Mouse (Mus musculus): ENCODE data around the gene Noxa1. TPM values are rescaled to one million over a fixed set of nuclear protein-coding genes. Genes with fewer than 3 reads are reported as not detected.

Noxa1 gene
- polyA plus RNA-seq, 1 experiment = 15.5 TPM

DNA sequence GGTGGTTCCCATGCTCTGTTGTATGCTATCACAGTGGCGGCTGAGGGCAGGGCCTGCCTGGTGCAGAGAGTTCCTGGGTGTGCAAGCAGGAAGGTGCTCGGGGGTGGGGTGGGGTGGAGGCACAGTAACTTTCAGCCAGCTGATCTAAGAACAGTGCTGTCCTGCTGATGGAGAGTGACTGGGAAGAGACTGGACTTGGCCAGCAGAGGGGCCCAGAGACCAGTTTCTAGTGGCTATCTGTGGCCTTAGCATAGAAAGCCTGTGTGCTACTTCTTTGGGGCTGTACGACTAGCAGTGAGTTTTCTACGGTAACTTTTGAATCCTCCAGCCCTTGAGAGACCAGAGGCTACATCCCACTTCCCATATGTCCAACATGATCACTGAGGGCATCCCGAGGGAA lies 4.0 kb upstream of the Noxa1 start:
- peaks cover 10% of the 10 kb centered on the region; the same call in 1 of the 2 replicates for H3K4me1 ChIP-seq (ENCODE audit: control insufficient read depth, insufficient read depth, insufficient read length, low read length)
- no peaks in the 10 kb centered on the region for H3K36me3 ChIP-seq (ENCODE audit: control insufficient read depth, insufficient read depth, low read length)
- no peak overlapping the region for H3K4me3 ChIP-seq (ENCODE audit: low read depth, low read length)
- no peaks in the 10 kb centered on the region for H3K27me3 ChIP-seq (ENCODE audit: control insufficient read depth, insufficient read depth, low read length)
- 44% methylated on average over 5 of the region's 5 CpGs for WGBS
- TF ChIP-seq POLR2A (IDR thresholded peaks at IDR 0.05; ENCODE audit: low read depth, low read length) (no peak), CTCF (IDR thresholded peaks at IDR 0.05; ENCODE audit: extremely low read depth, insufficient read length, insufficient replicate concordance, low read depth, low read length) (0 out of 2 replicates have a peak, but pooled peaks have one; percentile 28)
- no peak overlapping the region for H3K27ac ChIP-seq (ENCODE audit: insufficient read depth, low read depth, low read length)

DNA sequence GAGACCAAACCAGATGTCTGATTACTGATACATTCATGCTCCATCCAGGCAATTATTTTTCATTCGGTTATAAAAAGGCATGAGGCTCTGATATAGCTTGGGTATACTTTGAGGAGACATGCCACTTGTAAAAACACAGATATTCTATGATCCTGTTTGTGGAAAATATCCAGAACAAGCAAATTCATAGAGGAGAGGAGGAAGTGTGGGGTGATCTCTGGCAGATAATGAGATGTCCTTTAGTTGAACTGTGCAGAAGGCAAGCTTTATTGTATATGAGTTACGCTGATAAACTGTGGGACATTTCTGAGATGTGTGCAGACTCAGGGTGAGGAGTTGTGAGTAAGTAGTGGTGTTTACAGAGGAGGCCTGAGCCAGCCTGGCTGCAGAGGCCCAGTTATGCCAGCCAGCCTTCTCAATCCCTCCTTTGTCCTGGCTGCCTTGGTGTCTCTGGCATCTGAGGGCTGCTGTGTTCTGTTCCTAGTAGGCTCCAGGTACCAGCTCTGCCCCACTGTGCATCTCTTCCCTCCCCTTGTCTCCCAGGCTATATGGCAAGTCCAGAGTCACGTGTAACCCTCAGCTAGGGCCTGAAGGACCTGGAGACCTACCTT lies 3.2 kb upstream of the Noxa1 start:
- H3K4me1 ChIP-seq (ENCODE audit: control insufficient read depth, insufficient read depth, insufficient read length, low read length) = peaks cover 12% of the 10 kb centered on the region; the same call in 1 of the 2 replicates
- H3K36me3 ChIP-seq (ENCODE audit: control insufficient read depth, insufficient read depth, low read length) = no peaks in the 10 kb centered on the region
- TF ChIP-seq POLR2A (IDR thresholded peaks at IDR 0.05; ENCODE audit: low read depth, low read length) (no peak), CTCF (IDR thresholded peaks at IDR 0.05; ENCODE audit: extremely low read depth, insufficient read length, insufficient replicate concordance, low read depth, low read length) (no peak)
- 65% methylated on average over 3 of the region's 3 CpGs for WGBS
- no peaks in the 10 kb centered on the region for H3K27me3 ChIP-seq (ENCODE audit: control insufficient read depth, insufficient read depth, low read length)
- no peak overlapping the region for H3K27ac ChIP-seq (ENCODE audit: insufficient read depth, low read depth, low read length)
- H3K4me3 ChIP-seq (ENCODE audit: low read depth, low read length) = no peak overlapping the region

DNA sequence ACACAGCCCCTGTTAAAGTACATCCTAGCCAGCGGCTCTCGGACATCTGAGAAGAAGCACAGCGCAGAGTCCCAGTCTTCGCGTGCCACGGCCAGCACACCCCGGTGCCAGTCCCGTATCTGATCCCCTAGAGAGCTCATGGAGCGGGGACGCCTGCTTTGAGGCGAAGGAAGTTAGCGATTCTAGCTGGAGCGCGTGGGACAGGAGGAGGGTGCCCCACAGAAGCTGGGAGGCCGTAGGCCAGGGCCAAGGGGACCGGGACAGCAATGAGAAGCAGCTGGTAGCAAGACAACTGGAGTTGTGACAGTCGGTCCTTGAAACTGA lies 202 bp downstream of the Noxa1 start:
- 0 out of 2 replicates have a peak, but pooled peaks cover 1% of the 10 kb centered on the region for H3K36me3 ChIP-seq (ENCODE audit: control insufficient read depth, insufficient read depth, low read length)
- WGBS = 22% methylated on average over 17 of the region's 17 CpGs
- peaks cover 14% of the 10 kb centered on the region; the same call in 1 of the 2 replicates for H3K4me1 ChIP-seq (ENCODE audit: control insufficient read depth, insufficient read depth, insufficient read length, low read length)
- H3K27me3 ChIP-seq (ENCODE audit: control insufficient read depth, insufficient read depth, low read length) = no peaks in the 10 kb centered on the region
- H3K27ac ChIP-seq (ENCODE audit: insufficient read depth, low read depth, low read length) = peak overlapping the region; percentile 62
- peak overlapping the region; percentile 72 for H3K4me3 ChIP-seq (ENCODE audit: low read depth, low read length)
- TF ChIP-seq POLR2A (IDR thresholded peaks at IDR 0.05; ENCODE audit: low read depth, low read length) (no peak; the same call in 1 of the 2 replicates), CTCF (IDR thresholded peaks at IDR 0.05; ENCODE audit: extremely low read depth, insufficient read length, insufficient replicate concordance, low read depth, low read length) (no peak)

DNA sequence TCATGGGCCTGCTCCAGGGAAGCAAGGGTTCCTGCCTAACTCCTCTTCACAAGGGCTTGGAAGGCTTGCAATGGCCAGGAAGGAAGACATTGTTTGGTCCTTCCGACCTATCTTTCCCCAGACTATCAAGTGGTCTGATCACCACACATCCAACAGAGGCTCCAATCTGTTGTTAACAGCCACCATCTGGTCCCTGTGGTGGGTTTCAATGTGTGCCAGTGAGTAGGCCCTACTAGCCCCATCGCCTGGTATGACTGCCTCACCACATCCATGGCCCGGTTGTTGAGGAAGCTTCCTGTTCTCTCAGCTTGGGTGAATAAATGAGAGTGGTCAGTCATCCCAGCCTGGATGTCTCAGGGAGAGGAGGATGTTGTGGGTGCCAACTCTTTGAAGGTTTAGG lies 6.3 kb downstream of the Noxa1 start:
- 83% methylated on average over 3 of the region's 3 CpGs for WGBS
- TF ChIP-seq POLR2A (IDR thresholded peaks at IDR 0.05; ENCODE audit: low read depth, low read length) (no peak), CTCF (IDR thresholded peaks at IDR 0.05; ENCODE audit: extremely low read depth, insufficient read length, insufficient replicate concordance, low read depth, low read length) (no peak)
- no peaks in the 10 kb centered on the region for H3K27me3 ChIP-seq (ENCODE audit: control insufficient read depth, insufficient read depth, low read length)
- H3K27ac ChIP-seq (ENCODE audit: insufficient read depth, low read depth, low read length) = no peak overlapping the region
- H3K36me3 ChIP-seq (ENCODE audit: control insufficient read depth, insufficient read depth, low read length) = peaks cover 27% of the 10 kb centered on the region
- peaks cover 37% of the 10 kb centered on the region for H3K4me1 ChIP-seq (ENCODE audit: control insufficient read depth, insufficient read depth, insufficient read length, low read length)
- no peak overlapping the region for H3K4me3 ChIP-seq (ENCODE audit: low read depth, low read length)

DNA sequence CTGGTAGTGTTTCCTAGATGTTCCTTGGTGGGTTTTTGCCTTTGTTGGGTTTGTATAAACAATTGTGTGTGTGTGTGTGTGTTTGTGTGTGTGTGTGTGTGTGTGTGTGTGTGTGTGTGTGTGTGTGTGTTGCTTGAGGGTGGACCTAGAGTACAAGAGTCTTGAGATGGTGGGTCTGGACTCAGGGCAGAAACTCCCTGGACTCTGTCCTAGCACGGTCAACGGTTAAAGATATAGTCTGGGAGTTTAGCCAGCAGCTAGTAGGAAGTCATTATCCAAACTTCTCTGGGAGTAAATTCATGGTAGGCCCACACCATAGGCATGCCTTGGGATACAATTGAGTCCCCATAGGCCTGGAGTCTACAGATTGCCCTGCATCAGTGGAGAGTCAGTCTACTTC lies 7.1 kb downstream of the Noxa1 start:
- TF ChIP-seq CTCF (IDR thresholded peaks at IDR 0.05; ENCODE audit: extremely low read depth, insufficient read length, insufficient replicate concordance, low read depth, low read length) (no peak), POLR2A (IDR thresholded peaks at IDR 0.05; ENCODE audit: low read depth, low read length) (no peak)
- WGBS = 17% methylated on average over 2 of the region's 2 CpGs

DNA sequence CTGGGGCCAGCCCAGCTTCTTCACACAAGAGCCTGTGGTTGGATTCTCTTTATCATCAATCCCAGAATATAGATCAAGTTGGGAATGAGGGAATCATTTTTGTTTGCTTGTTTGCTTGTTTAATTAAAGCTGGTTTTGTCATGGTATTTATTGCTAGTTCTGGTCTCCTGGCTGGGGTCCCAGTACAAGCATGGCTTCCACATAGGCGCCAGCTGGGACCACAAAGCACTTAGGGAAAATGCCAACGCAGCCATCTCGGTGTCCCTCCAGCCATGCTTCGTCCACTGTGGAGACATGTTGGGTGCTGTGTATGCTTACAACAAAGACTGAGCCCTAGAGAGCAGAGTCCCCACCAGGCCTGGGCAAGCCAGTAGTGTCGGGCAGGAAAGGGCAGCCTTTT lies 9.4 kb downstream of the Noxa1 start:
- Histone ChIP-seq H3K4me3 (ENCODE audit: low read depth, low read length) (no peak overlapping the region), H3K27me3 (ENCODE audit: control insufficient read depth, insufficient read depth, low read length) (no peaks in the 10 kb centered on the region), H3K36me3 (ENCODE audit: control insufficient read depth, insufficient read depth, low read length) (peaks cover 33% of the 10 kb centered on the region), H3K27ac (ENCODE audit: insufficient read depth, low read depth, low read length) (peak overlapping the region; percentile 6; the same call in 1 of the 2 replicates), H3K4me1 (ENCODE audit: control insufficient read depth, insufficient read depth, insufficient read length, low read length) (peaks cover 55% of the 10 kb centered on the region)
- 87% methylated on average over 5 of the region's 5 CpGs for WGBS
- TF ChIP-seq CTCF (IDR thresholded peaks at IDR 0.05; ENCODE audit: extremely low read depth, insufficient read length, insufficient replicate concordance, low read depth, low read length) (no peak), POLR2A (IDR thresholded peaks at IDR 0.05; ENCODE audit: low read depth, low read length) (no peak)

More for the DNA sequence above, 7.1 kb downstream of the Noxa1 start:
- Histone ChIP-seq H3K27me3 (ENCODE audit: control insufficient read depth, insufficient read depth, low read length) (no peaks in the 10 kb centered on the region), H3K4me3 (ENCODE audit: low read depth, low read length) (no peak overlapping the region), H3K27ac (ENCODE audit: insufficient read depth, low read depth, low read length) (peak overlapping the region; percentile 73), H3K36me3 (ENCODE audit: control insufficient read depth, insufficient read depth, low read length) (peaks cover 29% of the 10 kb centered on the region), H3K4me1 (ENCODE audit: control insufficient read depth, insufficient read depth, insufficient read length, low read length) (peaks cover 45% of the 10 kb centered on the region)

DNA sequence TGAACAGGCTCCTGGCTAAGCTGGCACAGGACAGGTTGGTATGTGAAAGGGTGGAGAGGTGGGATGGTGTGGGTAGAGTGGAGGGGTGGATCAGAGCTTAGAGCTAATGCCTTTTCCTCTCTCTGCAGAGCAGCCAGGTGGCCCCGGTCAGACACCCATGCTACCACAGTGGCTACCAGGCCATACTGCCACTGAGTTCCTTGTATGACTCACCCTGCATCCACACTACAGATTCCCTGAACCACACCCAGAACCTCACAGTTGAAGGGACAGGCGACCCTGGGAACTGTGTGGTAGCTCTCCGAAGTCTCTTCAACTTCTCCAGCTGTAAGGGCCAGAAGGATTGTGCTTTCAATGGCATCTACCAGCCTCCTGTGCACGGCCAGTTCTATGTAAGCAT lies 11.3 kb downstream of the Noxa1 start:
- WGBS = 28% methylated on average over 4 of the region's 4 CpGs
- H3K27ac ChIP-seq (ENCODE audit: insufficient read depth, low read depth, low read length) = peak overlapping the region; percentile 74

More for the DNA sequence above, 11.3 kb downstream of the Noxa1 start:
- Histone ChIP-seq H3K4me3 (ENCODE audit: low read depth, low read length) (peak overlapping the region; percentile 12; the same call in 1 of the 2 replicates), H3K4me1 (ENCODE audit: control insufficient read depth, insufficient read depth, insufficient read length, low read length) (peaks cover 54% of the 10 kb centered on the region), H3K36me3 (ENCODE audit: control insufficient read depth, insufficient read depth, low read length) (peaks cover 27% of the 10 kb centered on the region), H3K27me3 (ENCODE audit: control insufficient read depth, insufficient read depth, low read length) (no peaks in the 10 kb centered on the region)
- TF ChIP-seq CTCF (IDR thresholded peaks at IDR 0.05; ENCODE audit: extremely low read depth, insufficient read length, insufficient replicate concordance, low read depth, low read length) (no peak), POLR2A (IDR thresholded peaks at IDR 0.05; ENCODE audit: low read depth, low read length) (no peak)
